ENCODE assay signal across 7 mouse cellular contexts in genomic region chr3:96812395-96813091, GRCm38 (mm10). TPM values are rescaled to one million over a fixed set of nuclear protein-coding genes. Genes with fewer than 3 reads are reported as not detected.
DNase-seq lines count a peak whose midpoint lies in the region; ATAC-seq and TF ChIP-seq lines count a peak whose summit lies in the region.

No protein-coding gene starts in this region.

- 0 out of 2 replicates have a peak, but pooled peaks cover 6% of the 10 kb centered on the region for H3K4me1 ChIP-seq in kidney, adult 2 months (ENCODE audit: control insufficient read depth, insufficient read depth, low read length)
- H3K4me1 ChIP-seq in limb, embryonic 12.5 days (replicated peaks): peaks cover 28% of the 10 kb centered on the region
- H3K4me1 ChIP-seq in midbrain, postnatal 0 days (ENCODE audit: insufficient read depth, low read length): no peaks in the 10 kb centered on the region

- no peak overlapping the region for H3K27ac ChIP-seq in kidney, adult 2 months (ENCODE audit: insufficient read depth, low read depth, low read length)
- H3K27ac ChIP-seq in limb, embryonic 12.5 days: no peak overlapping the region
- no peak overlapping the region for H3K27ac ChIP-seq in midbrain, postnatal 0 days (ENCODE audit: low read depth, low read length)

- H3K9ac ChIP-seq in limb, embryonic 12.5 days (replicated peaks): no peak overlapping the region
- no peak overlapping the region for H3K9ac ChIP-seq in midbrain, postnatal 0 days (replicated peaks; ENCODE audit: low read length, poor library complexity, severe bottlenecking)

- no peak for ATAC-seq in limb, embryonic 12.5 days (ENCODE audit: insufficient number of reproducible peaks, insufficient read depth, low FRiP score, low TSS enrichment, low read depth)
- no peak for ATAC-seq in midbrain, postnatal 0 days (ENCODE audit: low FRiP score)

- WGBS in kidney, adult 2 months: 33% methylated on average over 20 of the region's 20 CpGs
- WGBS in limb, embryonic 12.5 days: 36% methylated on average over 20 of the region's 20 CpGs
- 47% methylated on average over 20 of the region's 20 CpGs for WGBS in midbrain, postnatal 0 days

- peaks cover 2% of the 10 kb centered on the region; the same call in 1 of the 2 replicates for H3K9me3 ChIP-seq in limb, embryonic 12.5 days
- no peaks in the 10 kb centered on the region for H3K9me3 ChIP-seq in midbrain, postnatal 0 days (ENCODE audit: low read length)

- peak overlapping the region; percentile 38 for H3K4me2 ChIP-seq in limb, embryonic 12.5 days
- no peak overlapping the region; the same call in 1 of the 2 replicates for H3K4me2 ChIP-seq in midbrain, postnatal 0 days (ENCODE audit: low read depth, low read length, poor library complexity, severe bottlenecking)

- H3K27me3 ChIP-seq in kidney, adult 2 months (replicated peaks; ENCODE audit: control insufficient read depth, insufficient read depth, low read length): no peaks in the 10 kb centered on the region
- H3K27me3 ChIP-seq in limb, embryonic 12.5 days: peaks cover 21% of the 10 kb centered on the region; the same call in 1 of the 2 replicates
- H3K27me3 ChIP-seq in midbrain, postnatal 0 days (ENCODE audit: insufficient read depth, low read length): no peaks in the 10 kb centered on the region; the same call in 1 of the 2 replicates

- H3K4me3 ChIP-seq in kidney, adult 2 months (ENCODE audit: insufficient read depth, low read depth, low read length): peak overlapping the region; percentile 28; the same call in 1 of the 2 replicates
- no peak overlapping the region for H3K4me3 ChIP-seq in limb, embryonic 12.5 days (replicated peaks)
- H3K4me3 ChIP-seq in midbrain, postnatal 0 days (ENCODE audit: low read depth, low read length): no peak overlapping the region

- TF ChIP-seq POLR2A in kidney, adult 2 months (IDR thresholded peaks at IDR 0.05; ENCODE audit: low read depth, low read length): no peak

- peak; percentile 51 for DNase-seq in adrenal gland, adult 8-10 months
- DNase-seq in embryo, embryonic 10 days (ENCODE audit: low spot score): peak; percentile 81
- DNase-seq in heart, adult 11 months: peak; percentile 96
- DNase-seq in kidney, adult 2 months: peak; percentile 89
- peak; percentile 77 for DNase-seq in midbrain, postnatal 0 days (ENCODE audit: low spot score)
- peak; percentile 54 to 79 for DNase-seq in spleen, postnatal 14 days (ENCODE audit: low spot score in 2 of 2)

- H3K36me3 ChIP-seq in kidney, adult 2 months (ENCODE audit: control insufficient read depth, insufficient read depth, low read length): no peaks in the 10 kb centered on the region
- H3K36me3 ChIP-seq in limb, embryonic 12.5 days: no peaks in the 10 kb centered on the region
- no peaks in the 10 kb centered on the region for H3K36me3 ChIP-seq in midbrain, postnatal 0 days (ENCODE audit: insufficient read depth, low read length)

- peak; percentile 78 for TF ChIP-seq CTCF in kidney, adult 2 months (conservative IDR thresholded peaks at IDR 0.05; ENCODE audit: insufficient read depth, insufficient read length, low read depth, low read length)
- peak; percentile 71 for TF ChIP-seq CTCF in midbrain, postnatal 0 days (IDR thresholded peaks at IDR 0.05)

RNA-seq across cellular contexts. Expression of gene Pdzk1, which starts 16.5 kb away (rescaled TPM):
- under 1 TPM in 1 of 4 experiments, not detected in 3; 0.22 TPM for total RNA-seq in adrenal gland, adult 8-10 months (2022)
- polyA plus RNA-seq in kidney, adult 2 months (2012; rRNA removed): 343 and 414 TPM in 2 replicates
- polyA plus RNA-seq in limb, embryonic 12.5 days (2016; fragmentation: Nextera tagmentation; extraction: Ambion mirVana): not detected in 2 replicates
- 0.27 TPM in 1 of 2 replicates, not detected in the other for total RNA-seq in midbrain, postnatal 0 days (2014; rRNA removed)
- 0.14 TPM in 1 of 2 replicates, not detected in the other for polyA plus RNA-seq in midbrain, postnatal 0 days (2015; fragmentation: Nextera tagmentation; extraction: Ambion mirVana)

RNA-seq across cellular contexts. Expression of gene Cd160, which starts 16.6 kb away (rescaled TPM):
- total RNA-seq in adrenal gland, adult 8-10 months (2022): under 1 TPM in 2 of 4 experiments, not detected in 2; 0.23 to 0.27 TPM
- 0.08 and 0.33 TPM in 2 replicates for polyA plus RNA-seq in kidney, adult 2 months (2012; rRNA removed)
- polyA plus RNA-seq in limb, embryonic 12.5 days (2016; fragmentation: Nextera tagmentation; extraction: Ambion mirVana): 0.08 and 0.14 TPM in 2 replicates
- not detected in 2 replicates for total RNA-seq in midbrain, postnatal 0 days (2014; rRNA removed)
- 0.06 and 0.21 TPM in 2 replicates for polyA plus RNA-seq in midbrain, postnatal 0 days (2015; fragmentation: Nextera tagmentation; extraction: Ambion mirVana)

Comparison
In these comparisons a context has a peak if more than half of its experiments do, and no peak if none do; other contexts are left out.
1. RNA of gene Pdzk1, which starts 16.5 kb away (polyA plus RNA-seq): 343 to 414 TPM in kidney, adult 2 months; 0.14 TPM in midbrain, postnatal 0 days and not detected in limb, embryonic 12.5 days; every median in the first group is over 100 times any median in the second.
2. Peak in every context shown above with its lines, with median percentiles within 50 percentile points of each other: DNase-seq.